Mouse (Mus musculus) cerebellum, adult (tissue): ENCODE measurements around the gene Hipk3.
A peak's percentile ranks its signal among the peaks of the same experiment; 100 is the strongest.

Experiments
- ATAC-seq: cut with Nextera tagmentation; 2 replicates; pipeline ENCODE4 v1.9.2; 2017; ENCODE audit warnings: mild to moderate bottlenecking, moderate library complexity, mixed read lengths; ENCODE audit not compliant: insufficient number of reproducible peaks, low FRiP score, low TSS enrichment

Hipk3 gene

DNA sequence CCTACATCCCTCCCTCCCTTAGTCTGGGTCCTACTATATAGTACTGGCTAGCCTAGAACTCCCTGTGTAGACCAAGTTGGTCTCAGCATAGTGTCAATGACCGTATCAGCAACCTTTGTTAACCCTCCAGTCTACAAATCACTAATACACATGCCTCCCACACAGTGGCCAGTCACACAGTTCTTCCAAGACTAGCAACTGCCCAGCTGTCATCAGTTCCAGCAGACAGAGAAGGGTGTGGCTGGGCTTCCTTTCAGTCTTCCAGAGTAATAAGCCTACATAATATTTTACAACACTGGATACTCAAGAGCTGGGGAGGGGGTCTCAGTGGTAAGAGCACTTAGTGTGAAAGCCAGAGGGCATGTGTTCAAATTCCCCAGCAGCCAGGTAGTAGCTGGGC is 74.2 kb downstream of the Hipk3 start:
- no peak for ATAC-seq

DNA sequence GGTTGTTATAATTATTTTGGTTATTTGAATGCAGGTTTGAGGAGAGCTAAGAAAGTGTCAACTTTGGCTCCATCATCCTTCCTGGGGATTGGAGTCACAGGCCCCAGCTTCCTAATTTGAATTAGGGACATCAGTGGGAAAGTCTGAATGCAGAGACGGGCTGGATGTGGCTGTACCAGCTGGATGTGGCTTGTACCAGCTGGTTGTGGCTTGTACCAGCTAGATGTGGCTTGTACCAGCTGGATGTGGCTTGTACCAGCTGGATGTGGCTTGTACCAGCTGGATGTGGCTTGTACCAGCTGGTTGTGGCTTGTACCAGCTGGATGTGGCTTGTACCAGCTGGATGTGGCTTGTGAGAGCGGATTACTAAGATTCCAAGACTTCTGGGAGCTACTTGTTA is 74.8 kb downstream of the Hipk3 start:
- ATAC-seq: no peak

DNA sequence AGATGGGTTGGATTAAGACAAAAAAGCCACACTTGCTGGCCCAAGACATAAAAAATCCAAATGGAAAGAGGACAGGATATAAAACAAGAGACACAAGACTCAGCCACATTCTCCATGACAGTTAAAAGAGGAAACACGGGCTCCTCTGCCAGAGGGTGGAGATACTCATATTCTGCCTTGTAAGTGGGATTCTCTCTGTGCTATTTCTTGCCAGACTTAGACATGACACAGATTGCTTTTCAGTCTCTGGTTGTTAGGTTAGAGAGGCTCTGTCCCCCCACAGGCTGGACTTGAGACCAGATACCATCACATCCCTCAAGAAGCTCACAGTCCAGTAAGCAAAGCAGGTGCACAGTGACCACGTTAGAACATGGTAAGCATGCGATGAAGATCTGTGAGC is 81.2 kb downstream of the Hipk3 start:
- no peak for ATAC-seq

DNA sequence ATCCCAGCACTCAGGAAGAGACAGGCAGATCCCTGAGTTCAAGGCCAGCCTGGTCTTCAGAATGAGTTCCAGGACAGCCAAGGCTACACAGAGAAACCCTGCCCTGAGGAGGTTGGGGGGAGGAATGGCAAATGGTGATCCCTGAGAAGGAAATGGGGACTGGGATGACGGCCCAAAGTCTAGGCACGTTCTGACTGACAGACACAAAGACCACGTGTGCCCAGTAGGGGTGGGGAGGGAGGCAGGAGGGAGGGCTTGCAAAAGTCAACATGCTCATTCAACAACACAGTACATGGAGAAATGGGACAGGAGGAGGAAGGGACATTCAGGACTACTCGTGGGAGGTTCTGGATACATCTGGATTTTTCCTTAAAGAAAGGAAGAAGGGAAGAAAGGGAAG is 81.8 kb downstream of the Hipk3 start:
- no peak for ATAC-seq

DNA sequence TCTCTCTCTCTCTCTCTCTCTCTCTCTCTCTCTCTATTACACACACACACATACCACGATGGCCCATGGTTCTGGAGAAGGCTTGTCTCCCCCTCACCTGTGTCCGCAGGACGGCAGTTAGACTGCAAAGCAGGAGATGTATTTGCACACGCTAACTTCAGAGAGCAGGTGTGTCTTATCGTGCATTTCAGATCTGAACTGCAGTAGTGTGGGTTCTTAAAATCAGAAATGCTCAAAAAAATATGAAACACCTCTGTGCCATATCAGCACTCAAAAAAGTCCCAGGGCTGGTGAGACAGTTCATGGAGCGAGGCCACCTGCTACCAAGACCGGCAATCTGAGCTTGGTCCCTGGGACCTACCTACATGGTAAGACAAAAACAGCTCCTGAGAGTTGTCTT is 82.4 kb downstream of the Hipk3 start:
- ATAC-seq: no peak

DNA sequence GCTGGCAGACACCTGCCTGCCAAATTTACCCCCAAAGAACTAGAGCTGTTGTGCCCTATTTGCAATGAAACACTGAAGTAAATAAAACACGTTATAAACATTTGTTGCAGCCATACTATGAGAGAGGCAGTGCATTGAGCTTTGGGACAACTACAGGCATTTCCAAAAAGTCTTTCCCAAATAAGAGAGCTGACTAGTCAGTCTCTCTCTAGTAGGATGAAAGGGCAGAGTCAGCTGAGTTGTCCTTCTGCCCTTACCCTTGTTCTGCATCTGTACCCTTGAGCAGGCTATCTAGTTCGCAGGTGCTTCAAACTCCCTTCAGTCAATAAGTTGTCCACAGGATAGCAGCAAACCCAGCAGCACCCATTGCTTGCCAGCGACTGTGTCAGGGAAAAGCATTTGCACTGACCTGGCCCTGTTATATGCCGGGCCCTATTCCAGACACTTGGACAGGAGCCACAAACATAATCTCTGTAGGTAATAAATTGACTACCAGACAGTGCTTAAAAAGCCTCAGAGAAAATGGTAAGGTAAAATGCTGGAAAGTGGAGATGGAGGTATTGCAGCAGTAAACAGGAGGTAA is 83.2 kb downstream of the Hipk3 start, which contains the start of gene D430041D05Rik:
Gene D430041D05Rik, minus strand, starts transcription at position 51 of the 583 bp plus-strand sequence.
- ATAC-seq: no peak

DNA sequence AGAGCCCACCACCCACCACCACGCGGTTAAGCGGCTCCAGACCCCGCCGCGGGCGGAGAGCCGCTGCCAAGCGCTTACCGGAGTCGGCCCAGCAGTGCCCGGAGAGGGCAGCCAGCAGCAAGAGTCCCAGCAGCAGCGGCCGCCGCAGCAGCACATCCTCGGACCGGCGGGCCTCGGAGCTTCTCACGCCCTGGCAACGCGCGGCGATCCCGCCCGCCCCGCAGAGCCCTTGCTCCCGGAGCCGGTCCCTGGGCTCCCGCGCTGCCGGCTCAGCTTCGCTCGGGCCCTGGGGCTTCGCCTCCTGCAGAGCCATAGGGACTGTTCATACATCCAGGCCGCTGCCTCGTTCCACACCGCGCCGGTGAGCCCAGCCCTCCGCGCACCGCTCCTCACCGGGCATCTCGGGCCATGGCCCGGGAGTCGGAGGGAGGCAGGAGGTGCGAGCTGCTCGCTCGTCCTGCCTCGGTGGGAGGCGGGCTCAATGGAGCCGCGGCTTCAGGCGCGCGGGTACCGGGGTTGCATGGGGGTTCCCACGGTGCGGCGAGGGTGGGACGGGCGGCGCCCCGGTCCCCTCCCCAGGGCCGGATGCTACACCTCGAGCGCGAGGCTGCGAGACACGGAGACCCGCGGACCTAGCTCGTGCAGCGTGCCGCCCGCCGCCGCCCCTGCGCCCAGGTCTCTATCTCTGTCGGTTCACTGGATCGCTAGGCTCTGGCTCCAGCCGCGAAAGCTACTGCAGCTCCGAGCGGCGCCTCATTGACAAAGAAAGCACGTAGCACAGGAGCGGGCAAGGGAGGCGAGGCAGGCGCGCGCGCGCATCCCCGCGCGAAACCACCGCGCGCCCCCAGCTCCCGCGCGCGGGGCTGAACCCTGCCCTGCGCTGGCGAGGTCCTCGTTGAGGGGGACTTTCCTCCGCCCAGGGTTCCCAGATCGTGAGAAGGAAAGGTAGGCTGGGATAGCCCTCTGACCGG is 84.1 kb downstream of the Hipk3 start:
- ATAC-seq: peak; percentile 60

DNA sequence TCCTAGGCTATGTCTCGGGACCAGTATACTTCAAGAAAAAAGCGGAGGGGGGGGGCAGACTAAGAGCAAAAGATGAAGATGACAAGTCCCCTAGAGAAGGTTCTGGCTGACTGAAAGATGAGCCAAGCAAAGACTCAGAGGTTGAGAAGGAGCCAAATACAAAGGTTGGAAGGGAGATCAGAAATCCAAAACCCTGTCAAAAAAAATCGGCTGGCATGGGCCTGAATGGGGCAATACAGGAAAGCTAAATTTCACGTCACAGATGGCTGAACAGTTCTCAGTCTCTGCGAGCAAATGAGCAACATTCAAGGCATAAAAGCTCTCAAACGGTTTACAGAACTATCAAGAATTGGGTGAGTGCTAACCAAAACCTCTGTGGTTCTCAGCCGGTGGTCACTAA is 85.9 kb downstream of the Hipk3 start:
- no peak for ATAC-seq

DNA sequence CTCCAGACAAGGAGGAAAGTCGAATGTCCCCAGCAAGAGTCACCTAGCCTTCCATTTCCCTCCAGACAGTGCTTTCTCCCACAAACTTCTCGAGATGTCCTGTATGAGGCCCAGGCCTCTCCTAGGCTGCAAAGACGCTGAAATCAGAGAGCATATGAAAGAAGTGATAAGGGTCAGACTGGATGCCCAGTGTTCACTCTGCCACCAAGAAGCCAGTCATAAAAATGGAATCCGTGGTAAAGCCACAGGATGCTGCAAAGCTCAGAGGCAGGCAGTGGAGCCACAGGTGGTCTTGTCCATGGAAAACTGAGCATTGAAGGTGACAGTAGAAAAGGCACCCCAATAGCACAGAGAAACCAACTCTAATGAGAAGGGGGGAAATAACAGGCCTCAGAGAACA is 86.3 kb downstream of the Hipk3 start:
- no peak for ATAC-seq

DNA sequence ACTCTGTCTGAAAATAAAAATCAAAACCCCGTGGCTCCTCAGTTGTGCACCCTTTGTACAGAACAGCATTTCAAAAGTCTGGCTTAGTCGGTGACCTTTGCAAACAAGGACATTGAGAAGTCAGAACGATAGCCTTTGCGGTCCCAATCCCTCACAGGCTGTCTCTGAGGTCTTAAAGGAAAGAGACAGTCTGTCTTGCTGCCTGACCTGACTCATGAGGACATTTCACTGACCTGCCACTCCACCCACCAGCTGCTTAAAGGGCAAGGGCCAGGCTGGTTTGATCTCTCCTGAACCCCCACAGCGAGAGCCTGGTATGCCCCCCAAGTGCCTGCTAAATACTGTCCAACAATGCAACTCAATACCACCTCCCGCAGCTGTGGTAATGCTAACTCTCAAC is 90.2 kb downstream of the Hipk3 start:
- ATAC-seq: no peak

DNA sequence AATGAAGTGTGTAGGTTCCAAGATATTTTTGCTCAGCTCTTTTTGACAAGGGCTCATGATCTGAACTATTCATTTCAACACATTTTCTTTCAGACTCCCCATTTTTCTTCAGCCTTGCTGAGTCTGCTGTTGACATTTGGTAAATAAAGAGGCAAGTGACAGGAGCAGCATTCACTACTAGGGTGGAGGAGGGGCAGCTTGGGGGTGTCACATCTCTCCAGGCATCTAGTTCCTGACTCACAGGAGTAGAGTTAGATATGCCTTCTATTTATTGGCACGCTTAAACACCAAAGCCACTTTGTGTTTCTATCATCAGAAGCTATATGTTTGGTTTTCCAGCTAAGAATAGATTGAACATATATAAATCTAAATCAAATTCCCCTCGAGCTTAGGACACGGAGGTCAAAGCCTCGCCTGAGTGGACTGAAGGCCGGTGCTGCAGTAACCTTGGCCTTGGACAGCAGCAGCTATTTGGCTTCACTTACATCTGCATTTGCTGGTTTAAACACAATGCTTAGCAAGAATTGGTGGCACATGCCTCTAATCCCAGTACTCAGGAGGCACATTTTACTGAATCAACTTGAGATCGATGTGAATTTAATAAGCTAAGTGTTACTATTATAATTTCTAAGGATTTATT is 95.5 kb downstream of the Hipk3 start:
- no peak for ATAC-seq

DNA sequence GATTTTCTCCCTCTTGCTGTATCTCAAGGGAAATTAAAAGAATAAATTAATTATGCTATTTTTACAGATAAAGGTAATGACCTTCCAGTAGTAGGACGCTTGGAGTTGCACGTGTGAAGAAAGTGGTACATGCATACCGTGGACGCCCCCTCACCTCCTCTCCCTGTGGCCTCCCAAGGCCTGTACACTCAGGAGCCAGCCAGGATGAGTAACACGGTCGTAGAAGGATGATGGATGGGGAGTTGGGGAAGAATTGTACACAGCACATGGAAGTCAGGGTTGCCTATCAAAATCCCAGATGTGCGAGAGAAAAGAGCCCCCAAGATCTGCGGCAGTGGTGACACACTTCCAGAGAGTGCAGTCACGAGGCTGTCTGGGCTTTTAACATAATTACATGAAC is 98.3 kb downstream of the Hipk3 start:
- no peak for ATAC-seq

DNA sequence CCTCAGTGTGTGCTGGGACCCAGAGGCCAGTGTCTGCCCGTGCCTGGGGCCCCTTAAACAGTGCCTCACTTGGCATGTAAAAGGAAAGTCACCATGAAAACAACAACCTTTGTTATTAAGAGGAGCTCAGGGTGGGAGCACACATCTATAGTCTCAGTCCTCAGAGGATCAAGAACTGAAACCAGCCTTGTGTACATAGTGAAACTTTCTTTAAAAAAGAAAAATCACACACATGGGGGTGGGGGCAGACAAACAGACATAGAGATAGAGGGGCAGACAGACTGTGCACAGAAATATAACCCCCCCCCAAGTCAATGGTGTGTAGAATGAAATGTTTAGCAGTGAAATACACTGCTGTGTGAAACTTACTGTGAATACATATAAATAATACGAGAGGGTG is 99.5 kb downstream of the Hipk3 start:
- no peak for ATAC-seq

DNA sequence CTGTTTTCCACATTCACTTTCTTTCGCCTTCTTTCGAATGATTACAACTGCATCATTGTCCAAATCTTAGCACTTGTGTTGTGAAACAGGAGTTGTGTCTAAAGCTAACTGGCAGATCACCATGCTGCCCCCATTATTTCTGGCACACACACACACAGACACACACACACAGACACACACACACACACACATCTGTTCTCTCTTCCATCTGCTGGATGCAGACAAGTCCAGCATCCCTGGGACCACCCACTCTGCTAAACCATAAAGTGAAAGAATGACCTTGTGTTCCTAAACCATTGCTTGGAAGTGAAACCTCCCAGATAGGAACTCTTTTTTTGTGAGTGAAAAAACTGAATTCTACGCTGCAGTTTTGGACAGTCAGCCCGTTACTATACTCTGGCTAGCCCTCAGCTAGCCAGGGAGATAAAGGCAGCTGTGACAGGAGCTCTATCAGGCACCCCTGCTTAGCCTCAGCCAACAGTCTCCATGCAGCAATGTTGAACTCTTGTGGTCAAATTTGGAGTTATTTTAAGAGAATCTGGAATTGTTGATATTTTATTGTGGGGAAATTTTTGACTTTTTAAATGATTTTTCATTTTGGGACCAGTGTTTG is 101.4 kb downstream of the Hipk3 start:
- no peak for ATAC-seq

DNA sequence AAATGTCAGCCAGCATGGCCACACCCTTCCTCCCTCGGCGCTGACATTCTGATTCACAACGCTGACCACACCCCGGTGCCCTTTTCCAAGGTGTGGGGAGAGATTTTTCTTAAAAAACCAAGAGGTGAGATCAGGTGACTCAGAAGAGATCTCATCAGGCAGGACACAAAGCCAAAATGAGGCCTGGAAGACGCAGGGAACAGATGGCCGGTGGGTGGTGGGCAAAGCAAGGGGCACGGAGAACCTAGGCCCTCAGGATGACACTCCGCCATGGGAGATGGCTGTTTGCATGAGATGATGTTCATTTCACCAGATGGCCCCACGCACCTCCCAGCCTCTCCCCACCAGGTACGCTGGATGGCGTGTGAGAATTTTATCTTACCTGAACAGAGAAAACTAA is 105.0 kb downstream of the Hipk3 start:
- ATAC-seq: peak; percentile 56

DNA sequence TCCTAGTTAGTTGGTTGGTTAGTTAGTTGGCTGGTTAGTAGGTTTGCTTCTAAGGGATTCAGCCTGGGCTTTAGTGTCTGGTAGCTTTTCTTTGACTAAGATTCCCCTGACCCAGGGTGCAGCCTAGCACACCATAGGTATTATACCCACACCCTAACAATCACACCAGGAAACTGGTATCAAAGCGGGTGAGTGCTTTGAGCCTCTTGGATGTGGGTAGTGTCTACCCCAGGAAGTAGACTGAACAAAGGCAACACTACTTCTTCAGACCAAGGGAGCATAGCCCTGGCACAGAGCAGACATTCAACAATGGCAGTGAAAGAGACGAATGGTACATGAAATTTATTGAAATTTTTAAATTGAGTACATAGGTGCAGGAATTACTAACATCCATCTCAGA is 108.3 kb downstream of the Hipk3 start:
- ATAC-seq: no peak

DNA sequence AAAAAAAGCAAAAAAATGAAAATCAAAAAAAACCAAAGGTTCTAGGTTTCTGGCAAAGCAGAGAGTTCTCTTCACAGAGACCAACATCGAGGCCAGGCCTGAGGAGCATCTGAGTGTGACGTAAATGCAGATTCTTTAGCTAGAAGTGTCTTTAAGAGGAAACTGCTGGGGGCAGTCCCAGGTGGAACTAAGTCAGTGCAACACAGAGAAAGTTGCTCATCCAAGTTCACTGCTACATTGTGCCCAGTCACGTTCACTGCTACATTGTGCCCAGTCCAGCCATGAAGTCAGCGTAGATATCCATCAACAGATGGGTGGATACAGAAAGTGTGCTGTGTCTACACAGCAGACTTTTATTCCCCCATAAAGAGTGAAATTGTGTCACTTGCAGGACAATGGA is 110.7 kb downstream of the Hipk3 start:
- ATAC-seq: no peak

DNA sequence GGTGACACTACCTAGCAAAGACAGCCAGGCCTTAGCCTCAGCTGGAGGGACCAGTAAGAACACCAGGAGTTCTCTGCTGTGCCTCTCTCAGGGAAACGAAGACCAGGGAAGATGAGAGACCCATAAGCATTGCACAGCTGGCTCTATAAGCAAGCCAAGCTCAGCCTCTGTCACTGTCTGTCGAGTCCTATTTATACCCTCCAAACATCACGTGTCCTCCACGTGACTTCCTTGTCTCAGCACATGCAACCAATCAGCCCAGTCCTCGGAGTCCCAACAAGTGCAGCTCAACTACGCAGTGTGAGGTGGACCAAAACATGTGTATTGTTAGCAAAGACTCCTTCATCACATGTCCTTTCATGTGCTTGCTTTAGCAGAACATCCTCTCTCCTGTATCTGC is 111.4 kb downstream of the Hipk3 start:
- no peak for ATAC-seq

DNA sequence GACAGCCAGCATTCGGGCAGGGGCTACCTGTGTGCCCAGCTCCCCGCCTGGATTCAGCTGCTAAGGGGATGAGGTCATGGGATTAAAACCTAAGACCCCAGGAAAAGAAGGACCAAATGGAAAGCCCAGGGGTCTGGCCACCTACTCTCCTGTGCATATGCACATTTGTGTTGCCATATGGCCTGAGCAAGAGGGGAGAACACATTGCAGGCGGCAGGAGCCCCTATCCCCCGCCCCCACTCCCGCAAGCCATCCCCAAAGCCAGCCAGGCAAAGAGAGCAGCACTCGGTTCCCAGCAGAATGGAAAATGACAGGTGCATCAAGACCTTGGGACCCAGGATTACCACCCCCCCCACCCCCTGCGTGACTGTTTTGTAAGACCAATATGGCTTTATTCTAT is 114.9 kb downstream of the Hipk3 start:
- ATAC-seq: peak; percentile 63; the same call in 1 of the 2 replicates

DNA sequence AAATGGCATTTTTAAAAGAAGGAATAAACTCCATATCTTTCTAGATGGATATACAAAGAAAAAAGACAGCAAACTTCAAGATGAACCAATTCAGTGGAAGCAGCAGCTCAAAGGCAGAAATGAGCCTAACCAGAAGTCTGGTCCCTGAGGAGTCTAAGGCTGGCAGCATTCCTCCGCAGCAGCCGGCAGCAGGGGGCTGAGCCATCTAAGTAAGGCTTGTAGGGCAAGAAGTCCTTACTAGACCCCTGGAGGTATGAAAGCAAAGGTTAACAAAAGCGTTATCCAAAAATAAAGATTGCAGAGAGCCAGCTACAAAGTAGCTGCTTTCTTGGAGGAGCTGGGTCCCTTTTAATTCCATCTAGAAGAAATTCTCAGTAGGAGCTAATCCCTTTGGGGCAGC is 115.5 kb downstream of the Hipk3 start:
- 0 out of 2 replicates have a peak, but pooled peaks have one; percentile 17 for ATAC-seq

DNA sequence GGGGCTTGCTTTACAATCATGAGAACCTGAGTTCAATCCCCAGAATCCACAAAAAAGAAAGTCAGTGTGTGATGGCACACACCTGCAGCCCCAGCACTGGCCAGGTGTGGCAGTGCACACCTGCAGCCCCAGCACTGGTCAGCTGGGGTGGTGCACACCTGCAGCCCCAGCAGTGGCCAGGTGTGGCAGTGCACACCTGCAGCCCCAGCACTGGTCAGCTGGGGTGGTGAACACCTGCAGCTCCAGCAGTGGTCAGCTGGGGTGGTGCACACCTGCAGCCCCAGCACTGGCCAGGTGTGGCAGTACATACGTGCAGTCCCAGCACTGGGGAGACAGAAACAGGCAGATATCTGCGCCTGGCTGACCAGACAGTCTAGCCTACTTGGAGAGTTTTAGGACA is 116.3 kb downstream of the Hipk3 start:
- no peak for ATAC-seq
